Mouse (Mus musculus): ENCODE measurements around the gene Bsn. TPM values are rescaled to one million over a fixed set of nuclear protein-coding genes. Genes with fewer than 3 reads are reported as not detected.

Gene Bsn
- polyA plus RNA-seq, 1 experiment from 2014 or later, result 5.7 TPM

GRCm38 (mm10) chr9:108094184-108094941 lies 95.8 kb downstream of the Bsn start, which contains the start of gene Apeh:
Gene Apeh, minus strand, starts transcription at chr9:108094606.
- peaks cover 30% of the 10 kb centered on the region for H3K36me3 ChIP-seq (ENCODE audit: control insufficient read depth, insufficient read depth, low read length)

DNA sequence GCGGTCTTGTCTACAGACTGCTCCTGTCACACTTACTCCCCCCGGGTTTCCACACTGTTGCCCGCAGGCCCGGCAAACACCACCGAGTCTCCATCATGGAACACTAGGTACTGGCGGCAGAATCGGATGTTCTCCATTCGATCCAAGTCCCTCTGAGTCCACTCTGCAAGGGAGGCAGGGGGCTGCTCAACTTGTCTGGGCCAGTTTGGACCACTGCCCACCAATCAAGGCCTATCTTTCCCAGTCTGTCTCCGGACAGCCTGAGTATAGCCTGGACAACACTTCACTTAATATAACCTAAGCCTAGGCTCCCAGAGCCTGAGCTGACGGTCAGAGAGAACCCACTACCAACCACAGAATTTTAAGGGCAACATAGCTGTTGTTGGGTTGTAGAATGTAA lies 96.6 kb downstream of the Bsn start:
- no peak for DNase-seq (ENCODE audit: low spot score)
- peak overlapping the region; percentile 85 for H3K4me2 ChIP-seq
- H3K9ac ChIP-seq (ENCODE audit: low read depth, low read length), result peak overlapping the region; percentile 96
- H3K36me3 ChIP-seq (ENCODE audit: control insufficient read depth, insufficient read depth, low read length), result peaks cover 37% of the 10 kb centered on the region
- ATAC-seq (replicated peaks; ENCODE audit: low FRiP score), result no peak
- peak overlapping the region; percentile 92 for H3K4me3 ChIP-seq (ENCODE audit: low read depth, low read length)
- H3K9me3 ChIP-seq (ENCODE audit: control insufficient read depth, low read length), result no peaks in the 10 kb centered on the region
- peak overlapping the region; percentile 99 for H3K27ac ChIP-seq (ENCODE audit: low read depth, low read length)
- H3K27me3 ChIP-seq (replicated peaks; ENCODE audit: control insufficient read depth, insufficient read depth, low read length), result no peaks in the 10 kb centered on the region
- H3K4me1 ChIP-seq (replicated peaks; ENCODE audit: control insufficient read depth, insufficient read depth, low read length), result peaks cover 40% of the 10 kb centered on the region
- WGBS, result 63% methylated on average over 10 of the region's 10 CpGs

More at GRCm38 (mm10) chr9:108094184-108094941, 95.8 kb downstream of the Bsn start, which contains the start of gene Apeh:
- H3K9ac ChIP-seq (ENCODE audit: low read depth, low read length), result peak within 1 kb of the TSS; percentile 96
- H3K27ac ChIP-seq (ENCODE audit: low read depth, low read length), result peak within 1 kb of the TSS; percentile 99
- under 1% methylated on average over 51 of the region's 52 CpGs for WGBS
- ATAC-seq (replicated peaks; ENCODE audit: low FRiP score), result peak; percentile 85
- DNase-seq (ENCODE audit: low spot score), result peak; percentile 98
- no peaks in the 10 kb centered on the region for H3K9me3 ChIP-seq (ENCODE audit: control insufficient read depth, low read length)
- H3K27me3 ChIP-seq (replicated peaks; ENCODE audit: control insufficient read depth, insufficient read depth, low read length), result no peaks in the 10 kb centered on the region
- H3K4me3 ChIP-seq (ENCODE audit: low read depth, low read length), result peak within 1 kb of the TSS; percentile 92
- peak within 1 kb of the TSS; percentile 85 for H3K4me2 ChIP-seq
- peaks cover 40% of the 10 kb centered on the region for H3K4me1 ChIP-seq (replicated peaks; ENCODE audit: control insufficient read depth, insufficient read depth, low read length)

GRCm38 (mm10) chr9:108090611-108091120 lies 99.5 kb downstream of the Bsn start:
- Histone ChIP-seq H3K4me2 (no peak overlapping the region), H3K27me3 (replicated peaks; ENCODE audit: control insufficient read depth, insufficient read depth, low read length) (no peaks in the 10 kb centered on the region), H3K9ac (ENCODE audit: low read depth, low read length) (0 out of 2 replicates have a peak overlapping the region, but pooled peaks have one; percentile 7), H3K36me3 (ENCODE audit: control insufficient read depth, insufficient read depth, low read length) (peaks cover 58% of the 10 kb centered on the region), H3K27ac (ENCODE audit: low read depth, low read length) (no peak overlapping the region), H3K9me3 (ENCODE audit: control insufficient read depth, low read length) (no peaks in the 10 kb centered on the region), H3K4me3 (ENCODE audit: low read depth, low read length) (no peak overlapping the region), H3K4me1 (replicated peaks; ENCODE audit: control insufficient read depth, insufficient read depth, low read length) (peaks cover 13% of the 10 kb centered on the region)
- ATAC-seq (replicated peaks; ENCODE audit: low FRiP score), result no peak
- 92% methylated on average over 7 of the region's 7 CpGs for WGBS
- no peak for DNase-seq (ENCODE audit: low spot score)

GRCm38 (mm10) chr9:108085261-108085660 lies 104.9 kb downstream of the Bsn start:
- peaks cover 5% of the 10 kb centered on the region for H3K27me3 ChIP-seq (replicated peaks; ENCODE audit: control insufficient read depth, insufficient read depth, low read length)
- H3K4me2 ChIP-seq, result peak overlapping the region; percentile 56; the same call in 1 of the 2 replicates
- peak overlapping the region; percentile 83 for H3K27ac ChIP-seq (ENCODE audit: low read depth, low read length)
- H3K4me1 ChIP-seq (replicated peaks; ENCODE audit: control insufficient read depth, insufficient read depth, low read length), result peaks cover 50% of the 10 kb centered on the region
- H3K9me3 ChIP-seq (ENCODE audit: control insufficient read depth, low read length), result no peaks in the 10 kb centered on the region
- peaks cover 50% of the 10 kb centered on the region for H3K36me3 ChIP-seq (ENCODE audit: control insufficient read depth, insufficient read depth, low read length)
- 92% methylated on average over 4 of the region's 4 CpGs for WGBS
- ATAC-seq (replicated peaks; ENCODE audit: low FRiP score) (no peak), DNase-seq (ENCODE audit: low spot score) (no peak)
- no peak overlapping the region for H3K4me3 ChIP-seq (ENCODE audit: low read depth, low read length)
- 0 out of 2 replicates have a peak overlapping the region, but pooled peaks have one; percentile 38 for H3K9ac ChIP-seq (ENCODE audit: low read depth, low read length)

DNA sequence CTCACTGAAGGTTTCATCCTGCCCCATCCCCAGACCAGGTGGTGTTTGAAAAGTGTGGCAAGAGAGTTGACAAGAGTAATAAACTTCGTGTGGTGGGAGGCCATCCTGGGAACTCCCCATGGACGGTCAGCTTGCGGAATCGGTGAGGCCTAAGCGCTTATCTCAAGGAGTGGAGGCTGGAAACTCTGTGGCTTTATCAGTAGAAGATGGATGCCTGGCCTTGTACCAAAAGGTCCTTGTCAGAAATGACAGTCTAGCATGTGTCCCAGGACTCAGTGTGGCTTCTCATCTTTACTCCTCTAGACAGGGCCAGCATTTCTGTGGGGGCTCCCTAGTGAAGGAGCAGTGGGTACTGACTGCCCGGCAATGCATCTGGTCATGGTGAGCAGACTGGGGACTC lies 106.6 kb downstream of the Bsn start:
- Histone ChIP-seq H3K27me3 (replicated peaks; ENCODE audit: control insufficient read depth, insufficient read depth, low read length) (peaks cover 5% of the 10 kb centered on the region), H3K9ac (ENCODE audit: low read depth, low read length) (peak overlapping the region; percentile 50; the same call in 1 of the 2 replicates), H3K4me1 (replicated peaks; ENCODE audit: control insufficient read depth, insufficient read depth, low read length) (peaks cover 61% of the 10 kb centered on the region), H3K27ac (ENCODE audit: low read depth, low read length) (peak overlapping the region; percentile 83), H3K4me2 (peak overlapping the region; percentile 56), H3K36me3 (ENCODE audit: control insufficient read depth, insufficient read depth, low read length) (peaks cover 36% of the 10 kb centered on the region), H3K4me3 (ENCODE audit: low read depth, low read length) (0 out of 2 replicates have a peak overlapping the region, but pooled peaks have one; percentile 27), H3K9me3 (ENCODE audit: control insufficient read depth, low read length) (no peaks in the 10 kb centered on the region)
- ATAC-seq (replicated peaks; ENCODE audit: low FRiP score), result no peak
- 47% methylated on average over 6 of the region's 6 CpGs for WGBS
- DNase-seq (ENCODE audit: low spot score), result no peak

DNA sequence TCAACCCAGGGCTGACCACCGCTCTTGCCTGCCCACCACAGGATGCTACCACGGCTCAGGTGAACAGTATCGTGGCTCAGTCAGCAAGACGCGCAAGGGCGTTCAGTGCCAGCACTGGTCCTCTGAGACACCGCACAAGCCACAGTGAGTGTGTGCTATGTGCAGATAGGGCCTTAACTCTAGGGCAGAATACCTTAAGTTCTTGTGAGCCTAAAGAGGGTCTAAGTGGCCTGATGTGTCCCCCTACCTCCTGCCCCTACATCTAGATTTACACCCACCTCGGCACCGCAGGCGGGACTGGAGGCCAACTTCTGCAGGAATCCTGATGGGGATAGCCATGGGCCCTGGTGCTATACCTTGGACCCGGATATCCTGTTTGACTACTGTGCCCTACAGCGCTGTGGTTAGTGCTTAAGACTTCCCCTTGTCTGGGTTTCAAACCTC lies 107.2 kb downstream of the Bsn start, which contains the start of gene Rnf123:
Gene Rnf123, minus strand, starts transcription at position 359 of the 444 bp plus-strand sequence.
- no peaks in the 10 kb centered on the region for H3K9me3 ChIP-seq (ENCODE audit: control insufficient read depth, low read length)
- peaks cover 31% of the 10 kb centered on the region for H3K36me3 ChIP-seq (ENCODE audit: control insufficient read depth, insufficient read depth, low read length)
- DNase-seq (ENCODE audit: low spot score), result peak; percentile 62
- peak within 1 kb of the TSS; percentile 56 for H3K4me2 ChIP-seq
- H3K9ac ChIP-seq (ENCODE audit: low read depth, low read length), result peak within 1 kb of the TSS; percentile 50
- 30% methylated on average over 12 of the region's 12 CpGs for WGBS
- H3K4me3 ChIP-seq (ENCODE audit: low read depth, low read length), result peak within 1 kb of the TSS; percentile 27
- peak; percentile 40 for ATAC-seq (replicated peaks; ENCODE audit: low FRiP score)
- H3K4me1 ChIP-seq (replicated peaks; ENCODE audit: control insufficient read depth, insufficient read depth, low read length), result peaks cover 64% of the 10 kb centered on the region
- H3K27ac ChIP-seq (ENCODE audit: low read depth, low read length), result peak within 1 kb of the TSS; percentile 83
- peaks cover 5% of the 10 kb centered on the region for H3K27me3 ChIP-seq (replicated peaks; ENCODE audit: control insufficient read depth, insufficient read depth, low read length)

DNA sequence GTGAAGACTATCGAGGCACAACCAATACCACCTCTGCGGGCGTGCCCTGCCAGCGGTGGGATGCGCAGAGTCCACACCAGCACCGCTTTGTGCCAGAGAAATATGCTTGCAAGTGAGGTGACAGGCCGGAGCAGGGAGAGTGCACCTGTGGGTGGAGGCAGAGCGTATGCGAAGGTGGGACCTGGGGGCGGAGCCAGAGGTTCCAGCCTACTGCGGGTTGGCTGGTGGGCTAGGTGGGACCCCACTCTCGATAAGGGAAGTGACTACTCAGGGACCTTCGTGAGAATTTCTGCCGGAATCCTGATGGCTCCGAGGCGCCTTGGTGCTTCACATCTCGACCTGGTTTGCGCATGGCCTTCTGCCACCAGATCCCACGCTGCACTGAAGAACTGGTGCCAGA lies 107.6 kb downstream of the Bsn start:
- Histone ChIP-seq H3K4me2 (peak overlapping the region; percentile 56), H3K27me3 (replicated peaks; ENCODE audit: control insufficient read depth, insufficient read depth, low read length) (peaks cover 5% of the 10 kb centered on the region), H3K27ac (ENCODE audit: low read depth, low read length) (peak overlapping the region; percentile 83), H3K4me3 (ENCODE audit: low read depth, low read length) (peak overlapping the region; percentile 27), H3K9ac (ENCODE audit: low read depth, low read length) (peak overlapping the region; percentile 50), H3K36me3 (ENCODE audit: control insufficient read depth, insufficient read depth, low read length) (peaks cover 30% of the 10 kb centered on the region), H3K9me3 (ENCODE audit: control insufficient read depth, low read length) (no peaks in the 10 kb centered on the region), H3K4me1 (replicated peaks; ENCODE audit: control insufficient read depth, insufficient read depth, low read length) (peaks cover 69% of the 10 kb centered on the region)
- DNase-seq (ENCODE audit: low spot score) (peak; percentile 62), ATAC-seq (replicated peaks; ENCODE audit: low FRiP score) (no peak)
- whole genome bisulfite sequencing, result 12% methylated on average over 19 of the region's 19 CpGs

DNA sequence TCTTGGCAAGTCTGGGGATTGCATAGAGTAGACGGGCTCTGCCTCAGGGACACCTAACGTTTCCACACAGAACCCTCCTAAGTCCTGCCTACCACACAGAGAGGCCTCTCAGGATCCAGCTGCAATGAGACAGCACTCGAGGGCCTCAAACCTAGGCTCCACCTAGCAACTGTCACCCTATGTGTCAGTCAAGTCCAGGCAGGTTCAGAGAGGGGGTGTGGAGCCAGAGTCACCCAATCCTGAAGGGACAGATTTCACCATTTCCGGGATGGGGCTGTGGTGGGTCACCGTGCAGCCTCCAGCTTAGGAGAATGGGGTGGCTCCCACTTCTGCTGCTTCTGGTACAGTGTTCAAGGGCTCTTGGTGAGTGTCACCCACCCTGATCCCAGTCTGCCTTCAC lies 110.0 kb downstream of the Bsn start, which contains the start of gene Mst1:
Gene Mst1, plus strand, starts transcription at position 269 of the 400 bp plus-strand sequence.
- WGBS, result 51% methylated on average over 5 of the region's 5 CpGs
- Histone ChIP-seq H3K27me3 (replicated peaks; ENCODE audit: control insufficient read depth, insufficient read depth, low read length) (peaks cover 5% of the 10 kb centered on the region), H3K4me3 (ENCODE audit: low read depth, low read length) (peak within 1 kb of the TSS; percentile 79), H3K9me3 (ENCODE audit: control insufficient read depth, low read length) (no peaks in the 10 kb centered on the region), H3K9ac (ENCODE audit: low read depth, low read length) (peak within 1 kb of the TSS; percentile 95), H3K27ac (ENCODE audit: low read depth, low read length) (peak within 1 kb of the TSS; percentile 100), H3K36me3 (ENCODE audit: control insufficient read depth, insufficient read depth, low read length) (peaks cover 15% of the 10 kb centered on the region), H3K4me2 (peak within 1 kb of the TSS; percentile 97), H3K4me1 (replicated peaks; ENCODE audit: control insufficient read depth, insufficient read depth, low read length) (peaks cover 72% of the 10 kb centered on the region)
- ATAC-seq (replicated peaks; ENCODE audit: low FRiP score) (peak; percentile 85), DNase-seq (ENCODE audit: low spot score) (peak; percentile 57)

Measured in liver, embryonic 11.5 days (tissue).